Mouse (Mus musculus) hindbrain, embryonic 13.5 days (tissue): ENCODE measurements around the gene Noxo1. TPM values are rescaled to one million over a fixed set of nuclear protein-coding genes. Genes with fewer than 3 reads are reported as not detected.
A peak's percentile ranks its signal among the peaks of the same experiment; 100 is the strongest.

Source experiments
- ATAC-seq: fragments of 200-750 bp; cut with Nextera tagmentation; 2 replicates; pipeline ENCODE4 v1.8.0; 2017; ENCODE audit warnings: moderate TSS enrichment; ENCODE audit not compliant: low FRiP score
- H3K27ac ChIP-seq: fragments of 300-500 bp; sonication (generic); 2 replicates; pipeline ENCODE4 v1.5.1; 2015; ENCODE audit warnings: inconsistent platforms, mild to moderate bottlenecking, moderate library complexity
- H3K27me3 ChIP-seq: fragments of 300-500 bp; sonication (generic); 2 replicates; pipeline ENCODE4 v1.6.1; 2015; ENCODE audit warnings: mild to moderate bottlenecking, inconsistent platforms
- H3K36me3 ChIP-seq: fragments of 300-500 bp; sonication (generic); 2 replicates; pipeline ENCODE4 v1.6.1; 2015; ENCODE audit warnings: mild to moderate bottlenecking, inconsistent platforms
- H3K4me1 ChIP-seq: fragments of 300-500 bp; sonication (generic); replicated peaks from 2 replicates; pipeline ENCODE4 v1.6.1; 2015; ENCODE audit warnings: inconsistent platforms
- H3K4me2 ChIP-seq: fragments of 300-500 bp; sonication (generic); 2 replicates; pipeline ENCODE4 v1.6.1; 2015; ENCODE audit warnings: inconsistent platforms, mild to moderate bottlenecking, moderate library complexity
- H3K4me3 ChIP-seq: fragments of 300-500 bp; sonication (generic); 2 replicates; pipeline ENCODE4 v1.5.1; 2015; ENCODE audit warnings: mild to moderate bottlenecking, inconsistent platforms
- H3K9ac ChIP-seq: fragments of 300-500 bp; sonication (generic); 2 replicates; pipeline ENCODE4 v1.6.1; 2015; ENCODE audit warnings: mild to moderate bottlenecking, inconsistent platforms
- H3K9me3 ChIP-seq: fragments of 300-500 bp; sonication (generic); 2 replicates; pipeline ENCODE4 v1.6.1; 2016; ENCODE audit warnings: inconsistent platforms
- WGBS: fragments of 180-500 bp; shearing (Covaris S2); methylation state at CpG from one replicate; pipeline ENCODE4 v1.1.7; 2015; 5-methylcytosine and 5-hydroxymethylcytosine counted together
- polyA plus RNA-seq: library from polyadenylated mRNA; unstranded; fragments of >200 nt; fragmentation: Nextera tagmentation; extraction: Ambion mirVana; gene quantifications from 2 replicates; pipeline ENCODE4 v1.2.1, GENCODE M21; 2015

Gene Noxo1
- polyA plus RNA-seq, 1 experiment from 2014 or later: 2.9 TPM

GRCm38 (mm10) chr17:24723881-24724180 lies 27.8 kb downstream of the Noxo1 start:
- Histone ChIP-seq H3K4me1 (peaks cover 35% of the 10 kb centered on the region), H3K9ac (peak overlapping the region; percentile 94), H3K27ac (peak overlapping the region; percentile 89), H3K27me3 (peaks cover 14% of the 10 kb centered on the region; the same call in 1 of the 2 replicates), H3K4me2 (peak overlapping the region; percentile 84), H3K4me3 (peak overlapping the region; percentile 87), H3K36me3 (peaks cover 16% of the 10 kb centered on the region), H3K9me3 (no peaks in the 10 kb centered on the region)
- no peak for ATAC-seq
- WGBS: under 1% methylated on average over 15 of the region's 15 CpGs

- H3K4me1 ChIP-seq: peaks cover 31% of the 10 kb centered on the region
- peak within 1 kb of the TSS; percentile 87 for H3K4me3 ChIP-seq
- H3K9ac ChIP-seq: peak within 1 kb of the TSS; percentile 94
- H3K27ac ChIP-seq: peak within 1 kb of the TSS; percentile 89
- peaks cover 16% of the 10 kb centered on the region for H3K36me3 ChIP-seq
- ATAC-seq: peak; percentile 78
- under 1% methylated on average over 30 of the region's 30 CpGs for WGBS
- peak within 1 kb of the TSS; percentile 84 for H3K4me2 ChIP-seq
- peaks cover 14% of the 10 kb centered on the region; the same call in 1 of the 2 replicates for H3K27me3 ChIP-seq
- no peaks in the 10 kb centered on the region for H3K9me3 ChIP-seq
Observed at GRCm38 (mm10) chr17:24724184-24724583, 28.1 kb downstream of the Noxo1 start, which contains the start of gene Ndufb10. TSS of gene Ndufb10 (minus strand) at chr17:24724478.

- Histone ChIP-seq H3K9me3 (no peaks in the 10 kb centered on the region), H3K4me1 (peaks cover 28% of the 10 kb centered on the region), H3K27ac (no peak overlapping the region), H3K27me3 (peaks cover 15% of the 10 kb centered on the region; the same call in 1 of the 2 replicates), H3K4me3 (no peak overlapping the region), H3K9ac (no peak overlapping the region), H3K36me3 (peaks cover 16% of the 10 kb centered on the region), H3K4me2 (no peak overlapping the region)
- WGBS: 75% methylated on average over 3 of the region's 3 CpGs
- no peak for ATAC-seq
Observed at GRCm38 (mm10) chr17:24725637-24726390, 29.8 kb downstream of the Noxo1 start.

GRCm38 (mm10) chr17:24727618-24728017 lies 31.6 kb downstream of the Noxo1 start, which contains the start of gene Rpl3l:
TSS of gene Rpl3l (plus strand) at chr17:24727820.
- 80% methylated on average over 2 of the region's 2 CpGs for WGBS
- H3K9me3 ChIP-seq: no peaks in the 10 kb centered on the region

GRCm38 (mm10) chr17:24728184-24728583 lies 32.1 kb downstream of the Noxo1 start:
- no peak overlapping the region for H3K4me3 ChIP-seq
- H3K27me3 ChIP-seq: peaks cover 25% of the 10 kb centered on the region; the same call in 1 of the 2 replicates
- 76% methylated on average over 17 of the region's 17 CpGs for WGBS
- no peak overlapping the region for H3K4me2 ChIP-seq
- ATAC-seq: no peak
- H3K36me3 ChIP-seq: no peaks in the 10 kb centered on the region
- 0 out of 2 replicates have a peak overlapping the region, but pooled peaks have one; percentile 29 for H3K9ac ChIP-seq
- peaks cover 6% of the 10 kb centered on the region for H3K4me1 ChIP-seq
- no peak overlapping the region for H3K27ac ChIP-seq
- H3K9me3 ChIP-seq: no peaks in the 10 kb centered on the region

More at GRCm38 (mm10) chr17:24727618-24728017, 31.6 kb downstream of the Noxo1 start, which contains the start of gene Rpl3l:
- Histone ChIP-seq H3K9ac (0 out of 2 replicates have a peak within 1 kb of the TSS, but pooled peaks have one; percentile 29), H3K4me2 (no peak within 1 kb of the TSS), H3K36me3 (peaks cover under 1% of the 10 kb centered on the region; the same call in 1 of the 2 replicates), H3K27ac (no peak within 1 kb of the TSS), H3K4me1 (peaks cover 11% of the 10 kb centered on the region), H3K4me3 (no peak within 1 kb of the TSS), H3K27me3 (peaks cover 23% of the 10 kb centered on the region; the same call in 1 of the 2 replicates)
- ATAC-seq: no peak

GRCm38 (mm10) chr17:24729067-24729466 lies 33.0 kb downstream of the Noxo1 start:
- Histone ChIP-seq H3K27me3 (peaks cover 25% of the 10 kb centered on the region; the same call in 1 of the 2 replicates), H3K4me1 (no peaks in the 10 kb centered on the region), H3K9ac (no peak overlapping the region), H3K36me3 (no peaks in the 10 kb centered on the region), H3K27ac (no peak overlapping the region), H3K4me2 (no peak overlapping the region), H3K9me3 (no peaks in the 10 kb centered on the region), H3K4me3 (no peak overlapping the region)
- ATAC-seq: no peak
- WGBS: 83% methylated on average over 6 of the region's 6 CpGs

- Histone ChIP-seq H3K9me3 (no peaks in the 10 kb centered on the region), H3K4me1 (peaks cover 3% of the 10 kb centered on the region), H3K9ac (no peak overlapping the region), H3K27me3 (peaks cover 25% of the 10 kb centered on the region; the same call in 1 of the 2 replicates), H3K36me3 (no peaks in the 10 kb centered on the region), H3K4me2 (no peak overlapping the region), H3K27ac (no peak overlapping the region), H3K4me3 (no peak overlapping the region)
- WGBS: 83% methylated on average over 14 of the region's 14 CpGs
- ATAC-seq: no peak
Observed at GRCm38 (mm10) chr17:24730787-24731186, 34.8 kb downstream of the Noxo1 start.

GRCm38 (mm10) chr17:24732233-24732935 lies 36.4 kb downstream of the Noxo1 start:
- 0 out of 2 replicates have a peak overlapping the region, but pooled peaks have one; percentile 4 for H3K9ac ChIP-seq
- no peak overlapping the region for H3K27ac ChIP-seq
- WGBS: 78% methylated on average over 12 of the region's 12 CpGs
- H3K4me2 ChIP-seq: no peak overlapping the region
- H3K27me3 ChIP-seq: peaks cover 23% of the 10 kb centered on the region; the same call in 1 of the 2 replicates
- no peaks in the 10 kb centered on the region for H3K9me3 ChIP-seq
- ATAC-seq: no peak
- no peaks in the 10 kb centered on the region for H3K36me3 ChIP-seq
- H3K4me1 ChIP-seq: peaks cover 18% of the 10 kb centered on the region
- H3K4me3 ChIP-seq: no peak overlapping the region

- Histone ChIP-seq H3K9me3 (no peaks in the 10 kb centered on the region), H3K27ac (no peak overlapping the region), H3K4me3 (no peak overlapping the region), H3K36me3 (no peaks in the 10 kb centered on the region), H3K27me3 (peaks cover 12% of the 10 kb centered on the region; the same call in 1 of the 2 replicates), H3K4me2 (no peak overlapping the region), H3K9ac (no peak overlapping the region), H3K4me1 (peaks cover 27% of the 10 kb centered on the region)
- no peak for ATAC-seq
- WGBS: 91% methylated on average over 21 of the region's 21 CpGs
Observed at GRCm38 (mm10) chr17:24733434-24734050, 37.5 kb downstream of the Noxo1 start.

GRCm38 (mm10) chr17:24734513-24734912 lies 38.5 kb downstream of the Noxo1 start:
- no peak for ATAC-seq
- 85% methylated on average over 1 of the region's 1 CpGs for whole genome bisulfite sequencing

GRCm38 (mm10) chr17:24735446-24735845 lies 39.4 kb downstream of the Noxo1 start:
- Histone ChIP-seq H3K9ac (no peak overlapping the region), H3K27ac (no peak overlapping the region), H3K4me1 (peaks cover 27% of the 10 kb centered on the region), H3K4me2 (peak overlapping the region; percentile 68), H3K27me3 (0 out of 2 replicates have a peak, but pooled peaks cover 11% of the 10 kb centered on the region), H3K9me3 (no peaks in the 10 kb centered on the region), H3K36me3 (peaks cover 4% of the 10 kb centered on the region; the same call in 1 of the 2 replicates), H3K4me3 (0 out of 2 replicates have a peak overlapping the region, but pooled peaks have one; percentile 51)
- ATAC-seq: no peak
- WGBS: 90% methylated on average over 7 of the region's 7 CpGs

More at GRCm38 (mm10) chr17:24734513-24734912, 38.5 kb downstream of the Noxo1 start:
- Histone ChIP-seq H3K27me3 (0 out of 2 replicates have a peak, but pooled peaks cover 11% of the 10 kb centered on the region), H3K9me3 (no peaks in the 10 kb centered on the region), H3K4me1 (peaks cover 27% of the 10 kb centered on the region), H3K27ac (no peak overlapping the region), H3K36me3 (no peaks in the 10 kb centered on the region), H3K9ac (no peak overlapping the region), H3K4me2 (no peak overlapping the region), H3K4me3 (no peak overlapping the region)
